Mouse (Mus musculus) embryonic fibroblast, embryonic 13.5 days (primary cell): ENCODE results near the gene Mrpl21. TPM values are rescaled to one million over a fixed set of nuclear protein-coding genes. Genes with fewer than 3 reads are reported as not detected.

Experiments used
- H3K27ac ChIP-seq: 2 replicates; pipeline ENCODE4 v1.5.1; 2012; ENCODE audit warnings: low read length, control low read depth, inconsistent platforms; ENCODE audit not compliant: insufficient read depth
- H3K4me1 ChIP-seq: 2 replicates; pipeline ENCODE4 v1.6.1; 2011; ENCODE audit warnings: low read length; ENCODE audit not compliant: control insufficient read depth, insufficient read depth
- H3K4me3 ChIP-seq: 2 replicates; pipeline ENCODE4 v1.5.1; 2011; ENCODE audit warnings: mild to moderate bottlenecking, control low read depth, low read length; ENCODE audit not compliant: insufficient read depth
- CTCF ChIP-seq: IDR thresholded peaks from 2 replicates; pipeline ENCODE4 v1.5.1; 2011; ENCODE audit warnings: mild to moderate bottlenecking, control low read depth, low read length, moderate library complexity, borderline replicate concordance; ENCODE audit not compliant: insufficient read depth
- POLR2A ChIP-seq: IDR thresholded peaks from 2 replicates; pipeline ENCODE4 v1.6.1; 2011; ENCODE audit warnings: low read depth, mild to moderate bottlenecking, control low read depth, low read length, moderate library complexity
- polyA plus RNA-seq: library from polyadenylated mRNA; stranded (reverse); fragments of >200 nt; gene quantifications from 2 replicates; pipeline ENCODE4 v1.2.4, GENCODE M21; 2011; ENCODE audit warnings: low read depth; ENCODE audit not compliant: missing spikeins, insufficient read length

Mrpl21 gene
- polyA plus RNA-seq, 1 experiment: 47.9 TPM

- no peaks in the 10 kb centered on the region for H3K4me1 ChIP-seq
- TF ChIP-seq CTCF (no peak), POLR2A (no peak)
- H3K4me3 ChIP-seq: no peak overlapping the region
- no peak overlapping the region for H3K27ac ChIP-seq
These were observed 14.3 kb upstream of the Mrpl21 start for GRCm38 (mm10) chr19:3268218-3268980.

GRCm38 (mm10) chr19:3269279-3269678, 13.4 kb upstream of the Mrpl21 start:
- TF ChIP-seq CTCF (no peak), POLR2A (no peak)
- Histone ChIP-seq H3K27ac (no peak overlapping the region), H3K4me1 (no peaks in the 10 kb centered on the region), H3K4me3 (no peak overlapping the region)

GRCm38 (mm10) chr19:3269803-3270202, 12.9 kb upstream of the Mrpl21 start:
- no peak overlapping the region for H3K27ac ChIP-seq
- H3K4me1 ChIP-seq: no peaks in the 10 kb centered on the region
- no peak overlapping the region for H3K4me3 ChIP-seq
- TF ChIP-seq POLR2A (no peak), CTCF (no peak)

- TF ChIP-seq CTCF (no peak), POLR2A (no peak)
- no peak overlapping the region for H3K4me3 ChIP-seq
These were observed 11.3 kb upstream of the Mrpl21 start for GRCm38 (mm10) chr19:3271366-3271765.

GRCm38 (mm10) chr19:3273331-3273730, 9.4 kb upstream of the Mrpl21 start:
- Histone ChIP-seq H3K4me3 (no peak overlapping the region), H3K4me1 (no peaks in the 10 kb centered on the region), H3K27ac (no peak overlapping the region)
- TF ChIP-seq CTCF: no peak
- TF ChIP-seq POLR2A: no peak

More at GRCm38 (mm10) chr19:3271366-3271765, 11.3 kb upstream of the Mrpl21 start:
- Histone ChIP-seq H3K4me1 (no peaks in the 10 kb centered on the region), H3K27ac (no peak overlapping the region)

GRCm38 (mm10) chr19:3275744-3276365, 6.8 kb upstream of the Mrpl21 start:
- TF ChIP-seq POLR2A (no peak), CTCF (no peak)
- H3K27ac ChIP-seq: no peak overlapping the region
- H3K4me1 ChIP-seq: no peaks in the 10 kb centered on the region
- no peak overlapping the region for H3K4me3 ChIP-seq

- peak overlapping the region; percentile 89 for H3K4me3 ChIP-seq
- H3K27ac ChIP-seq: no peak overlapping the region
- H3K4me1 ChIP-seq: no peaks in the 10 kb centered on the region
- no peak for TF ChIP-seq CTCF
- TF ChIP-seq POLR2A: no peak
These were observed 815 bp upstream of the Mrpl21 start for GRCm38 (mm10) chr19:3281886-3282285.

GRCm38 (mm10) chr19:3289006-3289405, 6.3 kb downstream of the Mrpl21 start:
- TF ChIP-seq CTCF (no peak), POLR2A (no peak)
- H3K27ac ChIP-seq: no peak overlapping the region
- no peak overlapping the region for H3K4me3 ChIP-seq
- no peaks in the 10 kb centered on the region for H3K4me1 ChIP-seq

GRCm38 (mm10) chr19:3292028-3292427, 9.3 kb downstream of the Mrpl21 start:
- Histone ChIP-seq H3K4me3 (no peak overlapping the region), H3K27ac (no peak overlapping the region), H3K4me1 (no peaks in the 10 kb centered on the region)
- TF ChIP-seq CTCF (peak; percentile 77; the same call in 1 of the 2 replicates), POLR2A (no peak)

GRCm38 (mm10) chr19:3292993-3293392, 10.3 kb downstream of the Mrpl21 start:
- Histone ChIP-seq H3K27ac (no peak overlapping the region), H3K4me3 (no peak overlapping the region), H3K4me1 (no peaks in the 10 kb centered on the region)
- TF ChIP-seq POLR2A: no peak
- no peak for TF ChIP-seq CTCF
